Mouse (Mus musculus): ENCODE results near the gene Ece2. TPM values are rescaled to one million over a fixed set of nuclear protein-coding genes. Genes with fewer than 3 reads are reported as not detected.
A peak's percentile ranks its signal among the peaks of the same experiment; 100 is the strongest.

The Ece2 gene
- polyA plus RNA-seq, 1 experiment from 2014 or later = 0.14 TPM

- ATAC-seq = peak; percentile 85
- Histone ChIP-seq H3K9me3 (ENCODE audit: low read length) (no peaks in the 10 kb centered on the region), H3K4me3 (ENCODE audit: low read depth, low read length) (no peak overlapping the region), H3K4me2 (ENCODE audit: low read depth, low read length) (peak overlapping the region; percentile 9; the same call in 1 of the 2 replicates), H3K27me3 (ENCODE audit: insufficient read depth, low read length) (peaks cover 31% of the 10 kb centered on the region), H3K9ac (replicated peaks) (no peak overlapping the region), H3K36me3 (replicated peaks; ENCODE audit: insufficient read depth, low read length) (no peaks in the 10 kb centered on the region), H3K4me1 (ENCODE audit: insufficient read depth) (peaks cover 5% of the 10 kb centered on the region), H3K27ac (ENCODE audit: low read depth) (no peak overlapping the region)
- 53% methylated on average over 7 of the region's 7 CpGs for WGBS (ENCODE audit: insufficient replicate concordance)
- TF ChIP-seq CTCF (IDR thresholded peaks at IDR 0.05; ENCODE audit: low read depth) (no peak), EP300 (IDR thresholded peaks at IDR 0.05; ENCODE audit: low read depth) (peak; percentile 85; the same call in 1 of the 2 replicates)
- peak; percentile 46 for DNase-seq
Measured at GRCm38 (mm10) chr16:20595060-20595673, 34.5 kb upstream of the Ece2 start.

GRCm38 (mm10) chr16:20595737-20596136 is 33.9 kb upstream of the Ece2 start:
- no peak overlapping the region for H3K4me3 ChIP-seq (ENCODE audit: low read depth, low read length)
- WGBS (ENCODE audit: insufficient replicate concordance) = 72% methylated on average over 4 of the region's 4 CpGs
- 0 out of 2 replicates have a peak overlapping the region, but pooled peaks have one; percentile 9 for H3K4me2 ChIP-seq (ENCODE audit: low read depth, low read length)
- ATAC-seq (no peak), DNase-seq (no peak)
- no peaks in the 10 kb centered on the region for H3K9me3 ChIP-seq (ENCODE audit: low read length)
- H3K9ac ChIP-seq (replicated peaks) = no peak overlapping the region
- H3K36me3 ChIP-seq (replicated peaks; ENCODE audit: insufficient read depth, low read length) = no peaks in the 10 kb centered on the region
- peaks cover 25% of the 10 kb centered on the region for H3K27me3 ChIP-seq (ENCODE audit: insufficient read depth, low read length)
- TF ChIP-seq CTCF (IDR thresholded peaks at IDR 0.05; ENCODE audit: low read depth) (no peak), EP300 (IDR thresholded peaks at IDR 0.05; ENCODE audit: low read depth) (no peak)
- no peak overlapping the region for H3K27ac ChIP-seq (ENCODE audit: low read depth)
- H3K4me1 ChIP-seq (ENCODE audit: insufficient read depth) = no peaks in the 10 kb centered on the region; the same call in none of the 2 replicates

DNA sequence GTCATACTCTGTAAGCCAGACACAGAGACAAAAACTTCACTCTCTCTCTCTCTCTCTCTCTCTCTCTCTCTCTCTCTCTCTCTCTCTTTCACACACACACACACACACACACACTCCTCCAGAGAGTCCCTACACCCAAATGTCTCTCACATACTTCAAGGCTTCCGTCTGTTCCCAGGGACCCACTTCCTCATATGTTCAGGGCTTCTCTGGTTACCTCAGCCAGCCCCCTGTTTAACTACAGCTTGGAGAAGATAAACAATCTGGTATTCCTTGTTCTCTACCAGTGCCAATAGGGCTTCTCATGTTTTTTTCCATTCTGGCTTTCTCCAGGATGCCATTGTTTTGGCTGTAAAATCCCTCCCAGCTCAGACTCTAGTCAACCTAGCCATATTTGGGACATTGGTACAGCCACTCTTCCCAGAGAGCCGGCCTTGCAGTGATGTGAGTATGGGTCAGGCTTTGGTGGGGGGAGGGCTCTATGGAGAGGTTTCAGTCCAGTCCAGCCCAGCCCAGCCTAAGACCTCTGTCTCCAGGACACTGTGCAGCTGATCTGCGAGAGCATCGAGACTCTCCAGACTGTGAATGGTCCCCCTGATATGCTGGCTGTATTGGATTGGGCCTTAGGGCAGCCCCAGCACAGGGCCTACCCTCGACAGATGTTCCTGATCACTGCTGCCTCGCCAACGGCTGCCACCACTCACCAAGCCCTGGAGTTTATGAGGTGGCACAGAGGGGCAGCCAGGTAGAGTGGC is 32.8 kb upstream of the Ece2 start:
- WGBS (ENCODE audit: insufficient replicate concordance) = 56% methylated on average over 7 of the region's 7 CpGs
- no peak for TF ChIP-seq CTCF (IDR thresholded peaks at IDR 0.05; ENCODE audit: low read depth)
- no peak for ATAC-seq
- H3K9me3 ChIP-seq (ENCODE audit: low read length) = no peaks in the 10 kb centered on the region
- no peak overlapping the region for H3K9ac ChIP-seq (replicated peaks)
- no peak for DNase-seq
- H3K27ac ChIP-seq (ENCODE audit: low read depth) = no peak overlapping the region
- peaks cover 18% of the 10 kb centered on the region for H3K27me3 ChIP-seq (ENCODE audit: insufficient read depth, low read length)
- no peaks in the 10 kb centered on the region for H3K36me3 ChIP-seq (replicated peaks; ENCODE audit: insufficient read depth, low read length)
- H3K4me3 ChIP-seq (ENCODE audit: low read depth, low read length) = no peak overlapping the region
- no peak overlapping the region for H3K4me2 ChIP-seq (ENCODE audit: low read depth, low read length)
- no peaks in the 10 kb centered on the region; the same call in 1 of the 2 replicates for H3K4me1 ChIP-seq (ENCODE audit: insufficient read depth)

GRCm38 (mm10) chr16:20600511-20600910 is 29.1 kb upstream of the Ece2 start:
- whole genome bisulfite sequencing (ENCODE audit: insufficient replicate concordance) = 77% methylated on average over 5 of the region's 5 CpGs
- Histone ChIP-seq H3K4me1 (ENCODE audit: insufficient read depth) (no peaks in the 10 kb centered on the region; the same call in 1 of the 2 replicates), H3K4me3 (ENCODE audit: low read depth, low read length) (no peak overlapping the region), H3K9me3 (ENCODE audit: low read length) (no peaks in the 10 kb centered on the region), H3K27me3 (ENCODE audit: insufficient read depth, low read length) (0 out of 2 replicates have a peak, but pooled peaks cover 4% of the 10 kb centered on the region), H3K36me3 (replicated peaks; ENCODE audit: insufficient read depth, low read length) (peaks cover 7% of the 10 kb centered on the region), H3K9ac (replicated peaks) (no peak overlapping the region), H3K27ac (ENCODE audit: low read depth) (no peak overlapping the region), H3K4me2 (ENCODE audit: low read depth, low read length) (no peak overlapping the region)
- ATAC-seq = no peak
- TF ChIP-seq EP300 (IDR thresholded peaks at IDR 0.05; ENCODE audit: low read depth) = no peak
- no peak for DNase-seq

DNA sequence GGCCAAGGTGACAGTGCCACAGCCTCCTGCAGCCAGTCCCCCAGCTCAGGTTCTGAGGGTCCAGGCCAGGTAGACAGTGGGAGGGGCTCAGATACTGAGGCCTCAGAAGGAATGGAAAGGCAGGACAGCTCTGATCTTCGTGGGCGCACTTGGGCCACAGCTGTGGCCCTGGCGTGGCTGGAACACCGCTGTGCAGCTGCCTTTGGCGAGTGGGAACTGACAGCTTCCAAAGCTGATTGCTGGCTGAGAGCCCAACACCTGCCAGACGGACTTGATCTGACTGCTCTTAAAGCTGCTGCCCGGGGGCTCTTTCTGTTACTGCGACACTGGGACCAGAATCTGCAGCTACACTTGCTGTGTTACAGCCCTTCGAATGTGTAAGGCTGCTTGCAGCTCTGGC is 24.9 kb upstream of the Ece2 start:
- H3K27me3 ChIP-seq (ENCODE audit: insufficient read depth, low read length) = 0 out of 2 replicates have a peak, but pooled peaks cover 4% of the 10 kb centered on the region
- no peak overlapping the region for H3K4me3 ChIP-seq (ENCODE audit: low read depth, low read length)
- H3K4me1 ChIP-seq (ENCODE audit: insufficient read depth) = peaks cover 2% of the 10 kb centered on the region
- no peak overlapping the region for H3K9ac ChIP-seq (replicated peaks)
- ATAC-seq (no peak), DNase-seq (no peak)
- H3K36me3 ChIP-seq (replicated peaks; ENCODE audit: insufficient read depth, low read length) = peaks cover 30% of the 10 kb centered on the region
- TF ChIP-seq CTCF (IDR thresholded peaks at IDR 0.05; ENCODE audit: low read depth) (no peak), EP300 (IDR thresholded peaks at IDR 0.05; ENCODE audit: low read depth) (no peak)
- 78% methylated on average over 9 of the region's 9 CpGs for WGBS (ENCODE audit: insufficient replicate concordance)
- H3K27ac ChIP-seq (ENCODE audit: low read depth) = no peak overlapping the region
- H3K4me2 ChIP-seq (ENCODE audit: low read depth, low read length) = no peak overlapping the region
- no peaks in the 10 kb centered on the region for H3K9me3 ChIP-seq (ENCODE audit: low read length)

- under 1% methylated on average over 28 of the region's 28 CpGs for WGBS (ENCODE audit: insufficient replicate concordance)
- Histone ChIP-seq H3K27me3 (ENCODE audit: insufficient read depth, low read length) (no peaks in the 10 kb centered on the region), H3K4me2 (ENCODE audit: low read depth, low read length) (peak overlapping the region; percentile 80), H3K9me3 (ENCODE audit: low read length) (no peaks in the 10 kb centered on the region), H3K4me1 (ENCODE audit: insufficient read depth) (peaks cover 17% of the 10 kb centered on the region), H3K4me3 (ENCODE audit: low read depth, low read length) (peak overlapping the region; percentile 81), H3K27ac (ENCODE audit: low read depth) (peak overlapping the region; percentile 72), H3K36me3 (replicated peaks; ENCODE audit: insufficient read depth, low read length) (peaks cover 21% of the 10 kb centered on the region; the same call in 1 of the 2 replicates), H3K9ac (replicated peaks) (peak overlapping the region; percentile 84)
- DNase-seq (peak; percentile 85), ATAC-seq (peak; percentile 64)
- TF ChIP-seq EP300 (IDR thresholded peaks at IDR 0.05; ENCODE audit: low read depth) (peak; percentile 56; the same call in 1 of the 2 replicates), CTCF (IDR thresholded peaks at IDR 0.05; ENCODE audit: low read depth) (no peak)
Measured at GRCm38 (mm10) chr16:20610501-20611356, 18.9 kb upstream of the Ece2 start.

All from liver, postnatal 0 days (tissue).